Mouse (Mus musculus): ENCODE measurements around the gene Arpc5l.

- TF ChIP-seq CTCF (IDR thresholded peaks at IDR 0.05; ENCODE audit: low read depth) (no peak), EP300 (IDR thresholded peaks at IDR 0.05; ENCODE audit: low read depth) (no peak)
These were observed 776 bp upstream of the Arpc5l start for GRCm38 (mm10) chr2:39004372-39004771.
